Mouse (Mus musculus): ENCODE results near the gene Smim20.

The Smim20 gene

DNA sequence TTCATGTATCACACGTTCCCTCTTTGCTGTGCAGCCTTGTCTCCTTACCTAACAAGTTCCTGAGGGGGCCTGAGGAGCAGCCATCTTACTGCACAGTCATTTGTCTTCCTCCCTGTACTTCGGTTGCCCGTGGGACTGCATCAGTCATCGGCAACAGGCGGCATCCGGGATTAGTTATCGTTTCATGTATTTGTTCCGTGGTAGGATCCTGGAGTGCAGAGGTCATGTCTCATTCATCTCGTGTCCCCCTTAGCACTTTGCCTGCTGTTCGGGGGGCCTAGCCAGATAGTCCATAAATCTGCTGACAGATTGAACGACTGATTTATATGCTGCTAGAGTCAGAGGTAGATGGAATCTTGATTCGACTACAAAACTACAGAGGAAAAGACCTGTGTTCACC is 1.1 kb upstream of the Smim20 start:
- no peak for DNase-seq (ENCODE audit: low read depth, low spot score)

DNA sequence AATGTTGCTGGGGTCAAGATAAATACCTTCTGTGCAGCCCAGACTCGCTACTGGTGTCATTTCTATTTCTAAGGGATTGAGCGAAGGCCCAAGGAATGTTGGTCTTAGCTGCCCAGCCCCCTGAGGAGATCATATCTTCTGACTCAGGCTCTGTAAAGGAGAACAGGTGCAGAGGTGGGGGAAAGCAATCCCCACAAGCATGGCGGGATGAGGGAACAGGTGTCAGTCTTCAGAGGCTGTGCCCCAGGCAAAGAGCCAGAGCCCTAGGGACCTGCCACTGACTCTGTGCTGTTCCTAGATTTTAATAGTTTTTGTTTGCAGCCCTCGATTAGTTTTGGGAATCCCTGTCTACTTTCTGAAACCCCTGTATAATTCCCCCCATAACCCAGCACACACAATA is 702 bp upstream of the Smim20 start:
- no peak for DNase-seq (ENCODE audit: low read depth, low spot score)

DNA sequence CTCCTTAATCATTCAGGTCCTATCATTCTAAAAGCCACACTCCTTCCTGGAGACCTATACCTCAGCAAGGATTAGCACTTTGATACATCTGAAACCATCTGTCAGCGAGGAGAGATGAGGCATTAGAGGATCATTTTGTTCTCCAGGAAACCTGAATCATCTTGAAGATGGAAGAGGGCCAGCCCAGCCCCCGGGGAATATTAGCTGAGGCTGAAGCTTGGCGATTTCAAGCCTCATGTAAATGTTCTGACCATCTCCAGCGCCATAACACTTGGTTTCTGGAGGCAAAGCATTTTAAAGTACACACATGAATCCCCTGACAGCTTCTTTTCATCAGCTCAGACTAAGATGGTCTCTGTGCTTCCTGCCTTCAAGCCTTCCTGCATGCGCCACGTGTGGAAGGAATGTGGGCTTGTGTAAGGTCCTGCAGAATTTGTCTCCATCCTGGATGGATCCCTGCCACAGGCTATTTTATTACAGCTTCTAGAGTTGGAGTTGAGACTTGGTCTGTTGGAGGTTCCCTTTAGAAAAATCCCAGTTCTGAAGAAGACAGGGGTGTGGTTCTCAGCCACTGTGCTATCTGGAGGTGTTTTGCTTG is 1.3 kb downstream of the Smim20 start:
- DNase-seq (ENCODE audit: low read depth, low spot score) = no peak

DNA sequence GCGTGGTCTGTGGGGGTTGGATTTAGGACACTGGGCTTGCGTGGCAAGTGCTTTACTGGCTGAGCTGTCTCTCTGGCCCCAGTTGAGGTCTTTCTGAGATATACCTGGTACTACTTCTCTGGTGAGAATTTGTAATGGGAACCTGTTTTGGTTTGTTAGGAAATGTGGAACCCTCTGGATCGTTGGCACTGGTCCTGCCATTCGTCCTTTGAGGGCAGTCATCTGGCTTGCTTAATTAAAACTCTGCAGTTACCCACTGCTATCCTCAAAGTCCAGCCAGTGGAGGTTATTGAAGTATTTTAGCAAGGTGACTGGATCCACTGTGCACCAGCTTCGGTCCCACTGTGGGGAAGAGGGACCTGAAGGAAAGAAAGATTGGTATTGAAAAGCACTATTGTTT is 2.9 kb downstream of the Smim20 start:
- no peak for DNase-seq (ENCODE audit: low read depth, low spot score)

DNA sequence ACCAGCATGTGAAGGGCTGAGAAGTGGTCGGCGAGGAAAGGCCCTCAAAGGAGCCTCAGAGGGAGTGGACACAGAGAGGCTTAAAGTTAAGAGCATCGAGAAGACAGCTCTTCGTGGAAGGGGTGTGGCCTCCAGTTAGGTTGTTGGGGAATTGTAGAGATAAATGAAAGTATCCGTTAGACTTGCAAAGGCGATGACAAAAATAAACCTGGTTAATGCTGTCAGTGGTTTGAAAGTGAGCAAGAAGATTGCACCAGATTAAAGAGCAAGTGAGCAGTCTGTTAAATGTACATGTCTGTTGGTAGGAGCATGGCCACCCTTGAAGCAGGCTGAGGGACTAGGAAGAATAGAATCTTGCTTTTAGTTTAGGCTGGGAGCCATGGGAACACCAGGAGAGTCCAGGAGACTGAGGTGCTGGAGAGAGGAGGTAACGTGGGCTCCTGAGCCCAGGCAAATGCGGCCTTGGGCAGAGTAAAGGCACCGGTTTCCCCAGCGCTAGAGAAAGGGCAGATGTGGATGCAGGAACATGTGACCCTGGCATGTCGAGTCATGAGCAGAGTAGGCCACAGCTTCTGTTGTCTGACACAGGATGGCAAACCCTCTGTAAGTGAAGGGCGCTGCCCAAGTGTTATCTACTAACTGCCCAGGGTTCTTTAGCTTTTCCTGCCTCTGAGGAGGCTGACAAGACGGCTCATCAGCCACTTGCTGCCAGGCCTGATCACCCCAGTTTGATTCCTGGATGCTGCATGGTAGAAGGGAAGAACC is 4.2 kb downstream of the Smim20 start:
- no peak for DNase-seq (ENCODE audit: low read depth, low spot score)

DNA sequence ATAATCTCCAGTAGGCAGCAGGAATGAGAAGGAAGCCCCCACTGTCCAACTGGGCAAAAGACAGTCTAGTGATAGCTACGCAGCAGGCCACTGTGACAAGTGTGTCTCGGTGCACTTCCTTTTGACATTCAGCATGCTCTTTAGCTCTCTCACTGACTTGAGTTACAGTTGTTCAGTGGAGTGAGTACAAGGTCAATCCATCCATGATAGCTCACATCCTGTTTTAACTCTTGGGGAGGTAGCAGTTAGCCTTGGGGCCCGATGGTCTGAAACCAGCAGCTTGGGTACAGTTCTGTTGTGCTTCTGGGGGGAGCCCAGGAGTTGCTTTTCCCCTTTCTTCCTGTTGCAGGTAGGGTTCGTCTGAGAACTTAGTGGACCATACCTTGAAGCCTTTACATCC is 5.7 kb downstream of the Smim20 start:
- no peak for DNase-seq (ENCODE audit: low read depth, low spot score)

DNA sequence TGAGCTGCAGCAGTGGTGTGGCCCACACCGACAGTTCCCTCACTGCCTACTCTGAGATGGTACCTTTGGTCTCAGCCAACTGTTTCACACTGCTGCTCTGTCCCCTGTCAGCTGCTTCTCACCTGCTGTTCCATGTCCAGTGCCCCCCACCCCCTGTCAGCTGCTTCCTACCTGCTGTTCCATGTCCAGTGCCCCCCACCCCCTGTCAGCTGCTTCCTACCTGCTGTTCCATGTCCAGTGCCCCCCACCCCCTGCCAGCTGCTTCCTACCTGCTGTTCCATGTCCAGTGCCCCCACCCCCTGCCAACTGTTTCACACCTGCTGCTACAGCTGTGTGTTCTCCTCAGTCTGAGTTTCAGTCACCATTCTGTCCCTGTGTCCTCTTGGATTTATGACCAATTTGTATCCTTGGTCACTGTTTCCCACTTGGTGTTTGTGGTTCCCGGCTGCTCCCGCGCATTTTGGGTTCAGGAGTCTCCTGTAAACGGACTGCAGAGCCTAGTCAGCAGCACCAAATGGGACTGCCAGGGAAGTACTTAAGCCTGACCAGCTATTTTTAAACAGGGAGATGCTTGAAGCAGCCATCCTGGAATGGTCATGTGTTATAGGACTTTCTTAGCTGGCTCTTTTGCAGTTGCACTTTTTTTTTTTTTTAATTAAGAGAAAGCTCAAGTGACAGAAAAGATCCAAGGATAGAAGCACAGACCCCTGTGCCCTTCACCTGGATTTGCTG is 7.0 kb downstream of the Smim20 start:
- DNase-seq (ENCODE audit: low read depth, low spot score) = no peak

DNA sequence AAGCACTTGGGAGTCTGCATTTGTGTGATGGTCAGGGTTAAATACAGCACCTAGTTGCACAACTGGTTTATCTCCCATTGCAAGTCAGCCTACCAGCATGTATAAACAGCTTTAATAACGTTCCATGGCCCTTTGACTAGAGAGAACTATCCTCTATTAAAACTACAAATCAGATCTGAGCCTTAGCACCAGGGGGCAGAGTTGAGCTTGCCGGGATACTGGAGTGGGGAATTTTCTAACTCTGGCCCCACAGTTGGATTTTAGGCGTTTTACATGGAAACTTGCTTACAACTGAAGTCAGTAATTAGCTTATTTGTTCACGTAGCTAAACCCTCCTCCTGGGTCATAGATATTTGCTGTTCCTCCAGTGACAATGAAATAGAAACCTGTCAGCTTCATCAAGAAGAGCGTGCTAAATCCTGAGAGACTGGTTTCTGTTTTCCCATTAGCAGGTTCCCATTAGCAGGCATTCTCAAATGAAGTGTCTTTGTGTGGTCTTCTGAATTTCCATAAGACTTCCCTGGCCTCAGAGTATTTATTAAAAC is 8.0 kb downstream of the Smim20 start:
- no peak for DNase-seq (ENCODE audit: low read depth, low spot score)

DNA sequence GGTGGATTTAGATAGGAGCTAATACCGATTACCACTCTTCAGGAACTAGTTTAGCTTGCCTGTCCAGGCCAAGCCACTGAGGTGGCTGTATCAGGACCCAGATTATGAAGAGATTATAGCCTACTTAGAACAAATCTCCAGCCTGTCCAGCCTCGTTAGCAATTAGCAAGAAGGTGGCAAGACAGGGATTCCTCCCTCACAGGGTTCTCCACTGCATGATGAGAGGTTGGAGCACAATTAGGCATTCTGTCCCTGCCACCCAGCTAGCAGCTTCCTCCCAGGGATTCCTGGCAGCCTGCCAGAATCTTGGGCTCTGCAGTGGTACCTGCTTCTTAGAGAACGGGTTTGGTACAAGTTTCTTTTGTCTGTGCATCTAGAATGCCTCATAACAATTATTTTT is 8.5 kb downstream of the Smim20 start:
- peak; percentile 54 for DNase-seq (ENCODE audit: low read depth, low spot score)

DNA sequence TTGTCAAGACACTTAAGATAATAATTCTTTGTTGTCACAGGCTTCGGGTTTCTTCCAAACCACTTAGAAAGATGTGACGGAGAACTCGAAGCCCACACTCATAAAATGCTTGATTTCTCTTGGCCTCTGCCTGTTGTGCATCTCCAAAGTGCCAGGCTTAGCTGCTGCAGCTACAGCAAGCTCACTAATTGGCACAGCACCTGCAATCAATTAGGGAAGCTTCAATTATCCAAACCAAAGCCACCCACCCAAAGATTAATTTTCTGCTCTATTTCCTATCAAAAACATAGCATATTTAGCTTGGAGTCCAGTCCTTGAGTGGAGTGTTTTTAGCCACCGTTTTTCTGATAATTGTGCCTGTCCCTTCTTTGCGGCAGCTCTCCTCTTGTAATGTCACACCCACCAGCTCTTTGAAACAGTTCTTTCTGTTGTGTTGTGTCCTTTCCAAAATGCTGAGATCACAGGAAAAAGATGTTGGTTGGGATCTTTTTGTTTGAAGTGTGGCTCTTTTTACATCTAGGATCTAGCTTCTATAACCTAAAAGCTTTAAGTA is 9.7 kb downstream of the Smim20 start:
- no peak for DNase-seq (ENCODE audit: low read depth, low spot score)

DNA sequence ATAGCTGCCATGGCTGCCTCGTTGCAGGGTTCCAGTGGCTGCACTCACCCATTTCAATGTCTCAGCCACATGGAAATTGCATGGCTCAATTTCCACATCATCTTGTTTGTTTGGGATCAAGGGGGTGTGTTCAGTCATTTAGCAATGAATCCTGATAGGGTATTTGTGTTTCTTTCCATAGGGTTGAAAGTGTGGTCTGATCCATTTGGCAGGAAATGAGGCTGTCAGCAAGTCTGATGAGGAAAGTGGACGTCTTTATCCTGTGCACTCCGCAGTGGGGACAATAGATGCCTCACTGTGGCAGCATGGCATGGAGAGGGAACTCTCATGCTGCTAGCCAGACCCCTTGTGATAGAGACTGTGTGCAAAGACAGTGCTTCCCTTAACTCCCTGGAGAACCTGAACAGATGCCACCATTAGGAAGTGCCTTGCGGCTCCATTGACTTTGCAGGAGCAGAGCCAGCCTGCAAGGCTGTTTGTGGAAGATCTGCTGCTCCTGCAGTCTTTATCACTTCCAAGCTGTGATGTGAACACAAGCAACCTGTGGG is 10.9 kb downstream of the Smim20 start:
- DNase-seq (ENCODE audit: low read depth, low spot score) = no peak

DNA sequence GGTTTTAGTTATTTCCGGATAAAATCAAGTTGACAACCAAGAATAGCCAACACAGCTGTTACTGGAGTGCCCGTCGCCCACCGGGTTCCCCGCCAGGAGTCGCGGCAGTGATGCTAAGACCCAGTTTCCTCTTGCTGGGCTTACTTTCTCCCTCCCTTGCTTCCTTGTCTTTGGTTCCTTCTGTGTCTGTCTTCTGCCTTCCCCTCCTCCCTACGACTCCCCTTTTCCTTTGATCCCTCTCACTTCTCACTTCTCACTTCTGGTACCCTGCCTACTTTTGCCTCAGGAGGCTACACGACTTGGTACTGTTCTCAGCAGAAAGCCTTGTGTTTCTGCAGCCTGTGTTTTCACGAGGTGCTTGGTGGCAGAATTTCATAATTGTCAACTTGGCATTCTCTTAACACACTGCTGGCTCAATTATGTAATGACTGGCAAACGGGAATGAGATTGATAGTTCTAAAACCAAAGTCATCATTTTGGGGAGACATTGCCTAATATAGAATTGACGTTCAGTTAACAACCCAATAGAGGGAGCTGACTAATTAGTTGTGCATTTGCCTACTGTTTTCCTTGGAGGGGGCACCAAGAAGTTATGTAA is 12.4 kb downstream of the Smim20 start:
- DNase-seq (ENCODE audit: low read depth, low spot score) = no peak

DNA sequence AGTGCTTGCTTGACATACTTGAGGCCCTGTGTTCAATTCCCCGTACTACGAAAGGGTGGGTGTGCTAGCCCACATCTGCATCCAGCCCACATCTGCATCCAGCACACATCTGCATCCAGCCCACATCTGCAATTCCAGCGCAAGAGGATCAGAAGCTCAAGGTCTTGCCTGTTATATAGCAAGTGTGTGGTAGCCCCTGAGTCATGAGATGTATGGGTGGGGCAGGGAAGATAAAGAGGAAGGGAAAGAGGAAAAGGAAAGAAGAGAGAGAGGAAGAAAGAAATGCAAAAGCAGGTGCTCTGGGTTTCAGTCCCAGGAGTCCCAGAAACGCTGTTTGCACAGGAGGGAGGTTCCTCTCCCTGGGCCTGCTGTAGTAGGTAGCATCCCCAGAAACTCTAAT is 15.6 kb downstream of the Smim20 start:
- DNase-seq (ENCODE audit: low read depth, low spot score) = no peak

DNA sequence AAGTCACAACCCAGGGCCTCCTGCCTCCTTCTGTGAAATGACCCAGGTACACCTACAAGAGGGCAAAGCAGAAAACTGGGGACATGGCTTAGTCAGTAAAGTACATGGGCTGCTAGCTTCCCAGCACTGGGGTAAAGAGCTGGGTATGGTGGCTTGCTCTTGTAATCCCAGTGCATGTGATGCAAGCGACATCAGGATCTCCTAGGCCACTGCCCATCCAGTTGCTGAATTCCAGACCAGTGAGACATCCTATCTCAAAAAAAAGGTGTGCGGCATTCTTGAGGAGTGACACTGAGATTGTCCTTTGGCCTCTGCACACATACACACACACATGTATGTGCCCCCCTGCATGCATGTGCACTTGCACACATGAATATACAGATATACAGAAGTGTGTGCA is 19.5 kb downstream of the Smim20 start:
- no peak for DNase-seq (ENCODE audit: low read depth, low spot score)

DNA sequence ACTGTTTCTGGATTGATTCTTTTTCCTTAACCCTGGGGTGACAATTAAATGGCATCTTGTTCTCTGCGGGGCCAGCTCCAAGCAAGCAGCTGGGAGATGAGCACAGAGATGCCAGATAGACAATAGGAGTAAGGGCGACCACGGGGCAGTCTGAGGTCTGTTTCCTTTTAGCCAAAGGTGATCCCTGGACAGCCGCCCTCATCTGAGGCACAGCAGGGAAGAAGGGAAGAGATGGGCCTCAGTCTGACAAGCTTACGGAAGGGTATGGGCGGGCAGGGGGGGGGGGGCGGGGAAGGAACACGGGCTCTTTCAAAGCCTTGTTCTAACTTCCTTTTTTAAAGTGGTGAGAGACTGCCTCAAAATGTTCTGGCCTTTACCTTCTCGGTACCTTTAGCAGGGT is 22.6 kb downstream of the Smim20 start:
- no peak for DNase-seq (ENCODE audit: low read depth, low spot score)

DNA sequence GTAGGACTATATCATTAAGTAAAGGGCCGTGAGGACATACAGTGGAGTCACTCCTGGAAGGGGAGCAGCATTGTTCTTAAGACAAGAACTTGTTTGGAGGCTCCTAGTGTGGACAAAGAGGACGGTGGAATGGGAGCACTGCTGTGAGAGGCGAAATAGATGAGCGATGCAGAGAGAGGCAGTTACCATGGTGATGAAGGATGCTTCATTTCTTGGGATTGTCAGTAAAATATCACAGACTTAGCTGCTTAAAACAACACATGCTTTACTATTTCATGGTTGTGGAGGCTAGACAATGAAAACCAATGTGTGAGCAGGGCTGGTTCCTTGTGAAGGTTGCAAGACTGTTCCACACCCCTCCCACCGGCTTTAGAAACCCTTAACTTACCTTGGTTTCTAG is 27.7 kb downstream of the Smim20 start:
- DNase-seq (ENCODE audit: low read depth, low spot score) = no peak

DNA sequence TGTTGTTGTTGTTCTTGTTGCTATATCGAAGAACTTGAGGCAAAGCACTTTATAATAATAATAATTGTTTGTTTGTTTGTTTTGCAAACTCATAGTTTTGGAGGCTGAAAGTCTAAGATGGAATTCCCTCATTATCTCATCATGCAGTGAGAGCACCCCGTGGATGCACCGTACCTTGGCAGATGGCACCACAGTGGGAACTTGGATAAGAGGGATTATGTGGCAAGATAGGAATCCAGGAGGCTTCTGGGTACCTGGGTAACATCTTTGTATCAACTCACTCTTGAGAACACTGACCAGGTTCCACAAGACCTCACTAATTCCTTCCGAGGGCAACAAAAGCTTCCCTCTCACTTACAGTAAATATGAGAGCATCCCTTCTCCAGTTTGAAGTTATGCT is 30.1 kb downstream of the Smim20 start:
- no peak for DNase-seq (ENCODE audit: low read depth, low spot score)

DNA sequence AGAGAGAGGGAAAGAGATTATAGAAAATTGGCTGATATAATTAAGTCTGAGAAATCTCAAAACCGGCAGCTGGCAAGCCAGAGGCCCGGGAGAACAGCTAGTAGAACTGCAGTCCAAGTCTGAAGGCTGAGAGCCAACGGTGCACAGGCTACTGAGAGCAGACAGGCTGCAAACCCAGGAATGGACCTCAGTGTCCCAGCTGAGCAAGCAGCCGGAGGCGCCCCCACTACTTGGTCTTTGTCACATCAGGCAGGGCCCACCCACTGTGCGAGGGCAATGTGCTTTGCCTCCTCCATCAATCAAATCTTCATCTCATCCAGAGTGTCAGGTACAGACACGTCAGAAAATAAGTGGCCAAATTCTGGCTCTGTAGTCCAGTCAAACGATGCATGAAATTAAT is 34.6 kb downstream of the Smim20 start:
- no peak for DNase-seq (ENCODE audit: low read depth, low spot score)

DNA sequence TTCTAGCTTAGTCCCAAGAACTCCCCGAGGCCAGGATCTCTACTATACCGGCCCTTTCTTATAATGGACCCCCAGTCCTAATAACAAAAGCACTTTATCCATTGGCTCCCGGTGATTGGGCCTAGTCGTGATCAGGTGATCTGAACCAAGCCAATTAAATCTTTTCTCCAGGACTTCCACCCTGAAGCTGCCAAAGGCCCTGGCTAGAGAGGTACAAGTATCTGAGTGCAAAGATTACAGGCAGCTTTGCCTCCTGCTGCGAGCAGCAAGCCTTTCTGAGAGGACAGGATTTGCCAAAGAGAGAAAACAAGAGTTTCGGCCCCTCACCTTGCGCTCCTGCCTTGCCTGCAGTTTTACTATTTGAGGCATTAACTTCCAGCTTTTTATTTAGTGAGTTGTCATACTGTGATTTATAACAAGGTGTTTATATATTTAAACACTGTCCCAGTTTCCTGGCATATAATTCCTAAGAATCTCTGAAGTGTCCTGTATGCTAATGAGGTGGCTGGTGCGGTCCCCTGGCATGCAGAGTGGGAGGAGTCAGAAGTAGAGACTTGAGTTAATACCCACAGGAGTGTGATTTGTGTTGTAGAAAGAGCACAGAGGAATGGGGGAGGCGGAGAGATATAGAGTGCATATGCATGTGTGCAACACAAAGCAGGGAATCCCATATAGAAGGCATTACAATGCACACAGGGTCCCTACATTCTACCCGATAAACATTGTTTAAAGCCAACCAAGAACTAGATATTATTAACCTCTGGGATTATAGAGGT is 36.2 kb downstream of the Smim20 start:
- no peak for DNase-seq (ENCODE audit: low read depth, low spot score)

DNA sequence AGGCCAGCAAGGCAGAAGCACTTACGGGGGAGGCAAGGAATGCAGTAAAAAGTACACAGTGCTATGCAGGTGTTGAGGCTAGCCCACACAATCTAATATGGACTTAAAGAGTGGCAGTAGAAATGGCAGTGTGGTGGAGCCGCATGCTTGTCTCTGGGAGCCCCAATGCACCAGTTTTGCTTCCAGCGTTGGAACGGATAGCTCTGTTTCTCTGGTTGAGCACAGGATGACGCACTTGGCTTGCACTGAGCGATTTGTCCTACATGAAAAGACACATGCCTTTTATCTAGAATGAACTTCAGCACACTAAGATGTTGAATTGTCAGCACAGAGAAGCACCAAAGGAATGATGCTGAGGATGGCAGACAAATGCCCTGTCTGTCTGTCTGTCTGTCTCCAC is 37.1 kb downstream of the Smim20 start:
- no peak for DNase-seq (ENCODE audit: low read depth, low spot score)

DNA sequence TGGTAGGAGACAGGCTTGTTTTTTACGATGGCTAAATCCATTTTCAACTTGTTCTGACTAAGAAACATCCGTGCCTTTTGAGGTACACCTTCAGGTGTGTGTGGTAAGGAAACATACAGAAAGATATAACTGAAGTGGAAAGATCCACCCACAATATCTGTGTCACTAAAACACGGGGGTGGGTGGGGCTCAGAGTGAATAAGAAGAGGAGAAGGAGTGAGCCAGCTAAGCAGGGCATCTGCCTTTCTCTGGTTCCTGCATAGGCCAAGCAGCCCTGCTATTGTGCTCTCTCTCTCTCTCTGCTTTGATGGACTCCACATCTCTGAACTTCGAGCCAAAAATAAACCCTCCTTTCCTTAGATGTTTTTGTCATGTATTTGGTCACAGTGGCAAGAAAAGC is 38.1 kb downstream of the Smim20 start:
- DNase-seq (ENCODE audit: low read depth, low spot score) = no peak

Measured in retina, adult 2 months (tissue).